In the genomic region with DNA sequence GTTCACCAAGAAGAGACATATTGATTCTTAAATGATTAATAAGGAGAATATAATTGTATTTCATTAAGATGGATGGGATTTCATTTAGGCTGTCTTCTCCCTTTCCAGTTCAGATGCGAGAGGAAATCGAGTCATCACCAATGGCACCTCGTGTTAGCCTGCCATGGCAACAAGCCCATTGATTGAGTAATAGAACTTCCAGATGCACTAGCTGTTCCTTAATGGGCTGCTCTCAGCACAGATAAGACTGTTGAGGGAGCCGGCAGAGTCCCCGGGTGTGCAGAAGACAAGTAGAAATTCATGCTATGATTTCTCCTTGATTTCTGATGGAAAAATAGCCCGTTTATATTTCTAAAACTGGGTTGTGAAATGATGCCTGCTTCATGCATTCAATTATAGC, we compare ENCODE assay signal across 26 mouse cellular contexts.
A peak's percentile ranks its signal among the peaks of the same experiment; 100 is the strongest.
DNase-seq lines count a peak whose midpoint lies in the region; ATAC-seq lines count a peak whose summit lies in the region.
"Had no signal": no experiment of that assay in that cellular context is flagged by ENCODE, and none has a peak within 500 bp of the region (broad histone marks: within the 10 kb centered on the region; RNA-seq: fewer than 3 reads in every experiment).

No protein-coding gene starts in this region.

- no peaks in the 10 kb centered on the region for H3K27me3 ChIP-seq in hindbrain, embryonic 12.5 days
- H3K27me3 ChIP-seq in hindbrain, embryonic 10.5 days (ENCODE audit: insufficient read depth, poor library complexity, severe bottlenecking): no peaks in the 10 kb centered on the region
- no peaks in the 10 kb centered on the region for H3K27me3 ChIP-seq in midbrain, embryonic 16.5 days (ENCODE audit: control insufficient read depth, insufficient read depth, low read depth, low read length)
- no peaks in the 10 kb centered on the region for H3K27me3 ChIP-seq in midbrain, embryonic 15.5 days (replicated peaks)
- H3K27me3 ChIP-seq: forebrain, embryonic 12.5 days; heart, embryonic 13.5 days; intestine, embryonic 15.5 days; liver, embryonic 15.5 days; lung, embryonic 15.5 days; neural tube, embryonic 13.5 days had no signal

- no peak overlapping the region for H3K9ac ChIP-seq in hindbrain, embryonic 12.5 days
- H3K9ac ChIP-seq in midbrain, embryonic 16.5 days (ENCODE audit: low read depth, low read length): no peak overlapping the region
- H3K9ac ChIP-seq in midbrain, embryonic 15.5 days: no peak overlapping the region
- H3K9ac ChIP-seq: embryonic facial prominence, embryonic 13.5 days; forebrain, embryonic 12.5 days; heart, embryonic 13.5 days; intestine, embryonic 15.5 days; liver, embryonic 15.5 days; lung, embryonic 15.5 days; neural tube, embryonic 13.5 days had no signal

- peak; percentile 6 for DNase-seq in adrenal gland, postnatal 14 days
- no peak for DNase-seq in adrenal gland, postnatal 36 days
- no peak for DNase-seq in hindbrain, embryonic 10.5 days (ENCODE audit: low spot score)
- no peak for DNase-seq in thymus, adult 18-20 months
- DNase-seq: cerebellum, adult 2 months; cerebellum, postnatal 25 days; embryo, embryonic 11 days; gastrocnemius, adult 2 months; kidney, adult 9 months; kidney, postnatal 14 days; liver; retina, postnatal 1 day; thymus, postnatal 36 days had no signal

- no peaks in the 10 kb centered on the region for H3K36me3 ChIP-seq in hindbrain, embryonic 12.5 days
- H3K36me3 ChIP-seq in hindbrain, embryonic 10.5 days: no peaks in the 10 kb centered on the region
- H3K36me3 ChIP-seq in midbrain, embryonic 16.5 days (ENCODE audit: control insufficient read depth, insufficient read depth, low read length): no peaks in the 10 kb centered on the region
- H3K36me3 ChIP-seq in midbrain, embryonic 15.5 days (replicated peaks): no peaks in the 10 kb centered on the region
- H3K36me3 ChIP-seq: embryonic facial prominence, embryonic 13.5 days; forebrain, embryonic 12.5 days; heart, embryonic 13.5 days; intestine, embryonic 15.5 days; limb, embryonic 10.5 days; liver, embryonic 15.5 days; lung, embryonic 15.5 days; neural tube, embryonic 13.5 days had no signal

- WGBS in hindbrain, embryonic 12.5 days: 75% methylated on average over 6 of the region's 6 CpGs
- 87% methylated on average over 6 of the region's 6 CpGs for WGBS in hindbrain, embryonic 10.5 days
- 76% methylated on average over 6 of the region's 6 CpGs for WGBS in midbrain, embryonic 16.5 days
- WGBS in midbrain, embryonic 15.5 days: 71% methylated on average over 6 of the region's 6 CpGs

- H3K9me3 ChIP-seq in hindbrain, embryonic 12.5 days (replicated peaks): no peaks in the 10 kb centered on the region
- H3K9me3 ChIP-seq in hindbrain, embryonic 10.5 days: no peaks in the 10 kb centered on the region
- H3K9me3 ChIP-seq in midbrain, embryonic 16.5 days (replicated peaks; ENCODE audit: control insufficient read depth, low read length, poor library complexity, severe bottlenecking): no peaks in the 10 kb centered on the region
- no peaks in the 10 kb centered on the region for H3K9me3 ChIP-seq in midbrain, embryonic 15.5 days
- H3K9me3 ChIP-seq: embryonic facial prominence, embryonic 13.5 days; forebrain, embryonic 12.5 days; heart, embryonic 13.5 days; intestine, embryonic 15.5 days; limb, embryonic 10.5 days; liver, embryonic 15.5 days; lung, embryonic 15.5 days; neural tube, embryonic 13.5 days had no signal

- no peaks in the 10 kb centered on the region for H3K4me1 ChIP-seq in hindbrain, embryonic 12.5 days
- H3K4me1 ChIP-seq in hindbrain, embryonic 10.5 days (replicated peaks): no peaks in the 10 kb centered on the region
- no peaks in the 10 kb centered on the region for H3K4me1 ChIP-seq in midbrain, embryonic 16.5 days (ENCODE audit: control insufficient read depth, insufficient read depth, low read length)
- H3K4me1 ChIP-seq in midbrain, embryonic 15.5 days: no peaks in the 10 kb centered on the region
- H3K4me1 ChIP-seq: forebrain, embryonic 12.5 days; heart, embryonic 13.5 days; intestine, embryonic 15.5 days; liver, embryonic 15.5 days; lung, embryonic 15.5 days had no signal

- peak; percentile 58 for ATAC-seq in hindbrain, embryonic 12.5 days (ENCODE audit: low FRiP score)
- 0 out of 2 replicates have a peak, but pooled peaks have one; percentile 51 for ATAC-seq in midbrain, embryonic 16.5 days
- no peak for ATAC-seq in midbrain, embryonic 15.5 days (replicated peaks)
- ATAC-seq: intestine, embryonic 15.5 days had no signal

- H3K4me2 ChIP-seq in hindbrain, embryonic 12.5 days (replicated peaks): no peak overlapping the region
- H3K4me2 ChIP-seq in midbrain, embryonic 16.5 days (ENCODE audit: low read length): no peak overlapping the region
- no peak overlapping the region for H3K4me2 ChIP-seq in midbrain, embryonic 15.5 days
- H3K4me2 ChIP-seq: embryonic facial prominence, embryonic 13.5 days; forebrain, embryonic 12.5 days; heart, embryonic 13.5 days; intestine, embryonic 15.5 days; liver, embryonic 15.5 days; lung, embryonic 15.5 days; neural tube, embryonic 13.5 days had no signal

- H3K27ac ChIP-seq in hindbrain, embryonic 12.5 days: no peak overlapping the region
- no peak overlapping the region for H3K27ac ChIP-seq in hindbrain, embryonic 10.5 days
- no peak overlapping the region for H3K27ac ChIP-seq in midbrain, embryonic 16.5 days (ENCODE audit: low read length)
- H3K27ac ChIP-seq in midbrain, embryonic 15.5 days: no peak overlapping the region
- H3K27ac ChIP-seq: embryonic facial prominence, embryonic 13.5 days; forebrain, embryonic 12.5 days; gastrocnemius, adult 2 months; heart, embryonic 13.5 days; intestine, embryonic 15.5 days; limb, embryonic 10.5 days; liver, embryonic 15.5 days; lung, embryonic 15.5 days; macrophage; neural tube, embryonic 13.5 days had no signal

- no peak overlapping the region for H3K4me3 ChIP-seq in hindbrain, embryonic 12.5 days
- H3K4me3 ChIP-seq in hindbrain, embryonic 10.5 days: no peak overlapping the region
- no peak overlapping the region for H3K4me3 ChIP-seq in midbrain, embryonic 16.5 days (ENCODE audit: low read depth, low read length)
- H3K4me3 ChIP-seq in midbrain, embryonic 15.5 days: no peak overlapping the region
- H3K4me3 ChIP-seq: embryonic facial prominence, embryonic 13.5 days; erythroblast, embryonic 14.5 days; forebrain, embryonic 12.5 days; gastrocnemius, adult 2 months; heart, embryonic 13.5 days; intestine, embryonic 15.5 days; limb, embryonic 10.5 days; liver, embryonic 15.5 days; lung, embryonic 15.5 days; neural tube, embryonic 13.5 days had no signal
